Mouse (Mus musculus): Measurements from ENCODE around the gene Ttll6.

Gene Ttll6

GRCm38 (mm10) chr11:96169016-96169415 is 35.4 kb downstream of the Ttll6 start:
- DNase-seq, result no peak

DNA sequence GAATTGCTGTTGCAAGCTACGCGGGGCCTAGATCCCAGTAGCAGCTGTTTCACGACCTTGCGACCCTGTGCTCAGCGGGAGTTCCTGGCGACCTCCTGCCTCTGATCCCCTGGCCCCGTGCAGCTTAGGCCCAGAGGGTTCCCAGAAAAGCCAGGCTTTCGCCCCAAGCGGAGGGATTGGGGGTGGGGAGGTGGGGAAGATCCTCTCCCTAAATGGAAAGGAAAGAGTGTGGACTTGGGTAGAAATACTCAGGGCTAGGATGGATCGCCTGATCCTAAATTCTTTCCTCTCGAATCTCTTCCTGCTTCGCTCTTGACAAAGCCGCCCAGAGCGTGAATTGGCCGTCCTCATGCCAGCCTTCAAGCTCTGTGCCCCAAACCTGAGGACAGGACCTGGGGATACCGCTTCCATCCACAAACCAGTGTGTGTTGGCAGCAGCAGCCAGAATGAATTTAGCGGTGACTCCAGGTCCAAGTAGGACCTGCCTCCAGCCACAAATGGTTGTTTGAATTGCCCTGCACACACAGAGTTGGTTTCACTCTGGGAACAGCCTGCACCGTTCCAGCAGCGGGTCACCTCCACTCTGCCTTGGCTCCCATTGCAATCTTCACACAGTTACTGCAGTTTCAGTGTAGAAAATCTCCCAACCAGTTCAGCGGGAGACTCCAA is 37.3 kb downstream of the Ttll6 start:
- DNase-seq, result no peak

- no peak for DNase-seq
These were observed 38.0 kb downstream of the Ttll6 start for GRCm38 (mm10) chr11:96171601-96172000.

- DNase-seq, result no peak
These were observed 39.1 kb downstream of the Ttll6 start for GRCm38 (mm10) chr11:96172511-96173287.

DNA sequence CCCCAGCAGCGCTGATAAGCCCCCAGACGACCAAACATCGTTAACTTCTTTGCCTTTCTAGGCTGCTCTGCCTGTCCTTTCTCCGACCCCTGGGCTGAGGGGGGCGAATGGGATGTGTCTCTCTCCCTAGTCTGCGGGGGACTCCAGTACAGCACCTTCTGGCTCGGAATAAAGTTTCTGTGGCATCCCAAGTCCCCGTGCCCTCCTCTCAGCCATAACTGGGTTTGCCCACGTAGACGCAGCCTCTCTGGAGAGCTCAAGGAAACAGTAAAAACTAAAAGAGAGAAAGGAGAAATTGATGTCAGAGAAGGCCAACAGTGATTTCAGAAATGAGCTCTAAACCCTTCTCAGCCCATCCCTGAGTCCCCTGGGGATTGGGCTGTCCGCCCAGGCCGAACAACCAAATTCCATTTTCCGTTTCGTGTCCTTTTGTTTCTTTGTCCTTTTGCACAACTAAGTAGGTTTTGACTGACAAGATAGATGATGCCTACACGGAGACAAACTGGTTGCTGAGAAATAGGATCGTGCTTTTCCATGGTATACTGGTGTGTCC is 39.8 kb downstream of the Ttll6 start:
- DNase-seq, result no peak

- DNase-seq, result no peak
These were observed 41.3 kb downstream of the Ttll6 start for GRCm38 (mm10) chr11:96174881-96175280.

GRCm38 (mm10) chr11:96175511-96175910 is 41.9 kb downstream of the Ttll6 start:
- DNase-seq, result no peak

DNA sequence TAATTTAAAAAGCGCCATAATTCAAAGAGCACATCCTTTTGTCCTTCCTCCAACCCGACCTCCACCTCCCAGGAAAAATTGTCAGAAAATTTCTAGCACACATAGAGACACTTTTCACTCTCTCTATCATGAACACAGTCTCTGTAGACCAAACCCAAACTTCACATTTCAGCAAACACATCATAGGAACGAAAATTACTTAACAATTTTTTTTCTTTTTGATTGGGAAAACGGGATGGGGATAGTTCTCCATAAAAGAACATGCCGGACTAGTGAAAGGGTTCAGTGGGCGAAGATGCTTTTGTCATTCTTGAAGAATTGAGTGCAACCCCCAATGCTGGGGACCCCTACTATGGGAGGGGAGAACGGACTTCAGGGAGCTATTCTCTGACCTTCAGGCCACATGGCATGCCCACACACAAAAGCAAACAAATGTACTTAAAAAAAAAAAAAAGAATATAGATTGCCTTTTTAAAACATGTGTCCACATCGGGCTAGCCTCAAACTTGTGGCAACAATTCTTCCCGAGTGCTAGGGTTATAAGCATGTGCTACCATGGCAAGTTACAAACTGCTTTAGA is 42.5 kb downstream of the Ttll6 start:
- DNase-seq, result no peak

DNA sequence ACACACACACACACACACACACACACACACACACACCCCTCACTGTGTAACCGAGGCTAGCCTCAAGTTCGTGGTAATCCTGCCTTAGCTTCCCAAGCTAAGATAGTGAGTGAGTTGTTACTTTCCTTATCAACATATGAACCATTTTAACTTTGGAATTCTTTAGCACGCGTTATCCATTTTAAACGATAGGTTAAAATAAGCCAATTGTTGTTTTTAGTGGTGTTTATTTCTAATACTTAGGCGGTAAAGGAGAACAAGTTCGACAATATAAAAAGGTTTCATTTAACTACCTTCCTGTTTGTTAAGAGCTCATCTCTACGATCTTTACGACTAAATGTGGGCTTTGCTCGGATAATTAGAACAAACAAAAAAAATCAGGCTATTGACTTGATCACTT is 43.3 kb downstream of the Ttll6 start:
- no peak for DNase-seq

DNA sequence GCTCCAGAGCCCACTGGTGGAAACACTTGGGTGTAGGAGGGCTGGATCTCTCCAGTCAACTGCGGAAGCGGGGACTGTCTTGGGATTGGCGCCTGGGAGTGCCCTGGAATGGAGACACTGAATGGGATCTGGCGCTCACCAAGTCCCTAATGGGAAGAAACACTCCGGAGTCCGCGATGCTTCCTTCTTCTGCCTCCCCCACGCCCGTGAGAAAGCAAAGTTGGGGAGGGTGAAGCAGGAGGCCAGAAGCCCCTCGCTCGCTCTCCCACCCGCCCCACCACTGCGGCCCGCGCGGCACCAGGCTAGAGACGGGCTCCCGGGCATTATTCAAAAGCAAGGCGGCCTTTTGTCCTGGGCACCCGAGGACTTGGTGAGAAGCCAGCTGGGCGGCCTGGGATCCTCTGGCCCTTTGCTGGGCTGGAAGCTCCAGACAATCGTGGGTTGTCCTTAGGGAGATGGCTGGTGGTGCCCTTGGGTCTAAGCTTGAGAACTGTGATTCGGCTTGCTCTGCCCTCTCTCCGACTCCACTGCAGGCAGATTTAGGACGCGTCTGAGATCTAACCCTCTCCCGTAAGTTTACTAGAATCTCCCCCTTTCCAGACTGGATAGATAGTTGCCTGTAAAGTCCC is 44.1 kb downstream of the Ttll6 start:
- DNase-seq, result no peak

DNA sequence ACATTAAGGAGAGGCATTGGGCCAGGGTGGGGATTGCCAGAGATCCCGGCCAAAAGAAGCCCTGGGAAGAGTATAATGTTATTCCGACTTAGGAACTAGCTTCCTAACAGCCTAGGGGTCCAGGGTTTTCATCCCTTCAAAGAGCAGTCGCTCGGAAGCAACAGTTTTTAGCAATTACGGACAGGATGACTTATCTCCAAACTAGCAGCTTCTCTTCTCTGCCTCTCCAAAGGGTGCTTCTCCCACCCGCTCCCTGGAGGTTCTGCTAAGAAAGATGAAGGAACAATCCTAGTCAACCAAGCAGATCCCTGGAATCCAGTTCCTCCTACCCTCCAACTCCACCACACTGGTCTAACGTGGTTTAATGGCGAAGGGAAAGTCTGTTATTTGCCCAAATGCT is 44.8 kb downstream of the Ttll6 start:
- no peak for DNase-seq

- no peak for DNase-seq
These were observed 45.4 kb downstream of the Ttll6 start for GRCm38 (mm10) chr11:96178911-96179503.

DNA sequence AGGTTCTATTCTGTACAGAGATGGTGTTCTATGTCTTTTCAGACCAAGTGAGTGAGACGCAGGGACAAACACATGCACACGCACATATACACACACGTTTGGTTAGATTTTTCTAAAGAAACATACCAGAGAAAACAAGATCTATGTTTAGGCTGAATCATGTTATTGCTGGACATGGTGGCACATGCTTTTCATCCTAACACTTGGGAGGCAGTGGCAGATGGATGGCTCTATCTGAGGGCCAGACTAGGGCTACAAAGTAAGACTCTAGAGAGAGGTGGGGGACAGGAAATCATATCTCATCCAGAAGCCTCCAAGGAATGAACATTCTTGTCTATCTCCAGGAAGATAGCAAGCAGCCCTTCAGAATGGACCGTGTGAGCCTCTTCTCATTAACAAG is 47.5 kb downstream of the Ttll6 start:
- no peak for DNase-seq

GRCm38 (mm10) chr11:96184233-96184632 is 50.6 kb downstream of the Ttll6 start:
- DNase-seq, result no peak

GRCm38 (mm10) chr11:96187321-96187720 is 53.7 kb downstream of the Ttll6 start:
- no peak for DNase-seq

- no peak for DNase-seq
These were observed 56.4 kb downstream of the Ttll6 start for GRCm38 (mm10) chr11:96189810-96190522.

GRCm38 (mm10) chr11:96191132-96191531 is 57.5 kb downstream of the Ttll6 start:
- no peak for DNase-seq

DNA sequence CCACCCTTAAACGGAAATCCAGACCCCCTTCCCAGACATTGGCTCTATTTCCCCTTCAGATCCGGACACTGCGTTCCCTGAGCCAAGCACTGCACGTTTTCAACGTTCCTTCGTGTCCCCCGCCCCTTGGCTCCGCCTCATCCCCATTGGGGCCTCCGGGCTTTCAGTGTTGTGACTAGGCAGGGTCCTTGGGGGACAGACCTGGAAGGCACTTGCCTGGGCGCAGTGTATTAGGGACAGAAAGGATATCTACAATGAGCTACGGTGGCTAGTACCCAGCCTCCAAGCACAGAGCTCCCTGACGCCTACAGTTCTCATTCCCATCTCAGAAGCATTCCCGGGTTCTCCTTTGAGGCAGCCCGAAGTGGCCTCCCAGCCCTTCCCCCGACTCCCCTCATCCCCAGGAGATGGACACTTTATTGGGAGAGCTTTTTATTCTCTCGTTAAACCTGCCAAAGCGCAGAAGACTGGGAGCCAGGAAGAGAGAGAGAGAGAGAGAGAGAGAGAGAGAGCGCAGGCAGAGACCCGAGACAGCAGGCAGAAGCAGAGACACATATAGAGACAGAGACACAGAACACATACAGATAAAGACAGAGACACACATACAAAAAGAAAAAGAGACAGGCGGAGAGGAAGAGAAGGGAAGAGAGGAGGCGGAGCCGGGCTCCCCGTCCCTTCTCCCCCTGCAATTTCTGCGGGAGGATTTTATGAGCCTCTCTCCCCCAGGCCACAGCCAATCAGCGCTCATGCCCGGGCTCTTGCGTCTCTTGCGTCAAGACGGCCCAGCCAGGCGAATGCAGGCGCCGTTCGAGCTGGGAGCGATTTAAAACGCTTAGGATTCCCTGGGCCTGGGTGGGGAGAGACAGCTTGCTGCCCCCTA is 60.2 kb downstream of the Ttll6 start, which contains the start of gene Hoxb13:
TSS of gene Hoxb13 (plus strand) at position 796 of the 880 bp plus-strand sequence.
- DNase-seq, result no peak

- DNase-seq, result no peak
These were observed 60.8 kb downstream of the Ttll6 start for GRCm38 (mm10) chr11:96194401-96194710.

DNA sequence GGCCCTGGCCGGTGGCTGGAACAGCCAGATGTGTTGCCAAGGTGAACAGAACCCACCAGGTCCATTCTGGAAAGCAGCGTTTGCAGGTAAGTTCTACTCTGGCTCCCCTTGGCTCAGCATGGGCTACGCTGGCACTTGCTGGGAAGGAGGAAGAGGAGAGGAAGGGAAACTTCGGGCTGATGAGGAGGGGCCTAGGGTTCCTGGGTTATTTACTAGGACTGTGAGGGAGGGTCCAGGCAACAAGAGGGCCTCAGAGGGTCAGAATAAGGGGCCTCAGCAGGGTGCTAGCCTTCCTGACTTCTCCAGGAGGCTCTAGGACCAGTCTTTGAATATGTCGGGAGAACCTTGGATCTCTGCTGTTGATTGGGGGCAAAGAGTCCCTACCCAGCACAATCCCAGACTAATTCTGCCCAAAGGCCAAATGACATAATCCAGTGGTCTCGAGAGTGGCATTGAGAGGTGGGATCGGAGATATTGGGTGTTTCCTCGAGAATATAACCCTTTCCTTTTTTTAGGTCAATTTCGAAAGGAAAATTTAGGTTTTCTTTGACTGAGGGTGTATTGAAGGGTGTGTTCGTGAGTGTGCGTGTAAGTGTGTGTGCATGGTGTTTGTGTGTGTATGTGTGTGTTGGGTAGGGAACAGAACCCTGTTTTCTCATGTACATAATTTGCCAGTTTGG is 61.5 kb downstream of the Ttll6 start:
- no peak for DNase-seq
